Mouse (Mus musculus): ENCODE measurements around the gene Hist1h2bq. TPM values are rescaled to one million over a fixed set of nuclear protein-coding genes. Genes with fewer than 3 reads are reported as not detected.
"Not testable (repeated sequence)": the region's sequence is repeated elsewhere in the genome, so short reads cannot be mapped to it uniquely, and the experiment has no call there.

Gene Hist1h2bq
- polyA plus RNA-seq, 1 experiment from 2014 or later, result 25.4 TPM

GRCm38 (mm10) chr13:21797163-21797562 is 12.8 kb downstream of the Hist1h2bq start:
- ATAC-seq (ENCODE audit: low FRiP score, low TSS enrichment); H3K4me1 ChIP-seq (ENCODE audit: control insufficient read depth, insufficient read depth, low read length); H3K4me2 ChIP-seq (replicated peaks; ENCODE audit: low read depth, low read length): not testable (repeated sequence)

GRCm38 (mm10) chr13:21795584-21795983 is 14.4 kb downstream of the Hist1h2bq start:
- H3K9ac ChIP-seq (ENCODE audit: low read depth, low read length), result no peak overlapping the region
- H3K27me3 ChIP-seq (ENCODE audit: control insufficient read depth, insufficient read depth, low read length), result no peaks in the 10 kb centered on the region
- no peak overlapping the region for H3K4me3 ChIP-seq (ENCODE audit: low read length)
- WGBS, result 93% methylated on average over 7 of the region's 7 CpGs
- H3K36me3 ChIP-seq (ENCODE audit: control insufficient read depth, insufficient read depth, low read length), result no peaks in the 10 kb centered on the region
- H3K4me2 ChIP-seq (replicated peaks; ENCODE audit: low read depth, low read length), result no peak overlapping the region
- no peak overlapping the region for H3K27ac ChIP-seq (ENCODE audit: low read depth, low read length)
- no peaks in the 10 kb centered on the region for H3K9me3 ChIP-seq (ENCODE audit: control insufficient read depth, low read length)
- no peaks in the 10 kb centered on the region for H3K4me1 ChIP-seq (ENCODE audit: control insufficient read depth, insufficient read depth, low read length)
- ATAC-seq (ENCODE audit: low FRiP score, low TSS enrichment), result no peak

More at GRCm38 (mm10) chr13:21797163-21797562, 12.8 kb downstream of the Hist1h2bq start:
- not testable (repeated sequence) for H3K9me3 ChIP-seq (ENCODE audit: control insufficient read depth, low read length); H3K27me3 ChIP-seq (ENCODE audit: control insufficient read depth, insufficient read depth, low read length); H3K27ac ChIP-seq (ENCODE audit: low read depth, low read length); H3K9ac ChIP-seq (ENCODE audit: low read depth, low read length); H3K4me3 ChIP-seq (ENCODE audit: low read length); H3K36me3 ChIP-seq (ENCODE audit: control insufficient read depth, insufficient read depth, low read length)

- ATAC-seq (ENCODE audit: low FRiP score, low TSS enrichment), result no peak
- H3K4me2 ChIP-seq (replicated peaks; ENCODE audit: low read depth, low read length), result peak overlapping the region; percentile 38
- H3K27me3 ChIP-seq (ENCODE audit: control insufficient read depth, insufficient read depth, low read length), result no peaks in the 10 kb centered on the region
- peak overlapping the region; percentile 23 for H3K4me3 ChIP-seq (ENCODE audit: low read length)
- H3K4me1 ChIP-seq (ENCODE audit: control insufficient read depth, insufficient read depth, low read length), result peaks cover 16% of the 10 kb centered on the region; the same call in 1 of the 2 replicates
- no peaks in the 10 kb centered on the region for H3K36me3 ChIP-seq (ENCODE audit: control insufficient read depth, insufficient read depth, low read length)
- H3K27ac ChIP-seq (ENCODE audit: low read depth, low read length), result no peak overlapping the region
- 8% methylated on average over 15 of the region's 18 CpGs for WGBS
- H3K9ac ChIP-seq (ENCODE audit: low read depth, low read length), result peak overlapping the region; percentile 40; the same call in 1 of the 2 replicates
- no peaks in the 10 kb centered on the region for H3K9me3 ChIP-seq (ENCODE audit: control insufficient read depth, low read length)
These were observed 19.3 kb downstream of the Hist1h2bq start for GRCm38 (mm10) chr13:21790601-21791283.

DNA sequence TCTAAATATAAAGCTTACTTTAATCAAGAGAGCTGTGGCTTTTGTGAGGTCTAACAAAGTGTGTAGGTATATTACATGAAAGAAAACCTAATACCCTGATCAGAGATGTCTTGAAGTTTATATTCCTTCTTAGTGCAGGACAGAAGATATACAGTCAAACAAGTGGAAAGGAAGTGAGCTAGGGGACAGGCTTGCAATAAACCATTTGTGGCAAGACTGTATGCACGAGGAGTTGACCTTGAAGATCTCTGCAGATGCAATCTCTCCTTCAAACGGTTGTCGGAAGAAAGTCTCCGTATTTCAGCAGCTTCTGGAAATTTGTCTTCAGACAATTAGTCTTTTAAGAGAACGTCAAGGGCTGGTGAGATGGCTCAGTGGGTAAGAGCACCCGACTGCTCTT is 20.1 kb downstream of the Hist1h2bq start:
- 41% methylated on average over 6 of the region's 6 CpGs for WGBS
- Histone ChIP-seq H3K27ac (ENCODE audit: low read depth, low read length) (0 out of 2 replicates have a peak overlapping the region, but pooled peaks have one; percentile 17), H3K4me2 (replicated peaks; ENCODE audit: low read depth, low read length) (no peak overlapping the region), H3K4me3 (ENCODE audit: low read length) (no peak overlapping the region), H3K9ac (ENCODE audit: low read depth, low read length) (no peak overlapping the region), H3K36me3 (ENCODE audit: control insufficient read depth, insufficient read depth, low read length) (no peaks in the 10 kb centered on the region), H3K9me3 (ENCODE audit: control insufficient read depth, low read length) (no peaks in the 10 kb centered on the region), H3K27me3 (ENCODE audit: control insufficient read depth, insufficient read depth, low read length) (no peaks in the 10 kb centered on the region), H3K4me1 (ENCODE audit: control insufficient read depth, insufficient read depth, low read length) (peaks cover 16% of the 10 kb centered on the region; the same call in 1 of the 2 replicates)
- ATAC-seq (ENCODE audit: low FRiP score, low TSS enrichment), result no peak

DNA sequence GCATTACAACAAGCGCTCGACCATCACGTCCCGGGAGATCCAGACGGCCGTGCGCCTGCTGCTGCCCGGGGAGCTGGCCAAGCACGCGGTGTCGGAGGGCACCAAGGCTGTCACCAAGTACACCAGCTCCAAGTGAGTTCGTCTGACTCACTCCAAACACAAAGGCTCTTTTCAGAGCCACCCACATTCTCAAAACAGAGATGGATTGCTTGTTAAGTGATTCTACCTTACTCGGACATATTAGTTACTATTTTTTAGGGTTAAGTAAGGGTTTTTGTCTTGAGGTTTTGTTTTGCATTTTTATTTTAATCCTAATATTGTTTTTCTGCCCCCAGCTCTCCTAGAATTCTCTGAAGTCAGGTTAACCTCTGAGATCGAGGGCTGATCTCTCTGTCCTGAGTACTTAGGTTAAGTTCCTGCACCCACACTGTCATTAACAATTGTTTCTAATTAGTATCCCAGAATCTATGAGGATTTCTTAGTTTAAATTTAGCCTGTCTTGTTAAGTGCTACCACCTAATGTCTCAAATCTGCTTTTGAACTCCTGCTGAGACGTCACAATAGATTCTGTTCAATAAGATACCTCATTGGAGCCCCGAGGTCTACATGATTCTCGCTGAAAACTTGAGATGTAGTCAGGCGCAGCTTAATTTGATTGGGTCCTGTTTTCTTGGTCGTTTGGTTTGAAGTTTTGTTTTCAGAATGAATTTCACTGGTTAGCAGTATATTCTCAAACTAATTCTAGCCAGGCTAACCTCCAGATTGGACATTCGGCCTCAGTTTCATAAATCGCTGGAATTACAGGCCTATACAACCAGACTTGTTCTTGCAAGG is 22.0 kb downstream of the Hist1h2bq start:
- Histone ChIP-seq H3K4me2 (replicated peaks; ENCODE audit: low read depth, low read length) (peak overlapping the region; percentile 40), H3K27ac (ENCODE audit: low read depth, low read length) (peak overlapping the region; percentile 90), H3K9me3 (ENCODE audit: control insufficient read depth, low read length) (no peaks in the 10 kb centered on the region), H3K36me3 (ENCODE audit: control insufficient read depth, insufficient read depth, low read length) (no peaks in the 10 kb centered on the region), H3K27me3 (ENCODE audit: control insufficient read depth, insufficient read depth, low read length) (no peaks in the 10 kb centered on the region), H3K4me3 (ENCODE audit: low read length) (peak overlapping the region; percentile 34), H3K9ac (ENCODE audit: low read depth, low read length) (peak overlapping the region; percentile 59), H3K4me1 (ENCODE audit: control insufficient read depth, insufficient read depth, low read length) (peaks cover 24% of the 10 kb centered on the region; the same call in 1 of the 2 replicates)
- 20% methylated on average over 13 of the region's 21 CpGs for WGBS
- ATAC-seq (ENCODE audit: low FRiP score, low TSS enrichment), result no peak

GRCm38 (mm10) chr13:21786899-21787629 is 22.9 kb downstream of the Hist1h2bq start, which contains the start of the genes Hist1h2an and Hist1h2bp:
Gene Hist1h2an, minus strand, starts transcription at chr13:21787218.
Gene Hist1h2bp, plus strand, starts transcription at chr13:21787461.
- 0% methylated on average over 32 of the region's 63 CpGs for WGBS

DNA sequence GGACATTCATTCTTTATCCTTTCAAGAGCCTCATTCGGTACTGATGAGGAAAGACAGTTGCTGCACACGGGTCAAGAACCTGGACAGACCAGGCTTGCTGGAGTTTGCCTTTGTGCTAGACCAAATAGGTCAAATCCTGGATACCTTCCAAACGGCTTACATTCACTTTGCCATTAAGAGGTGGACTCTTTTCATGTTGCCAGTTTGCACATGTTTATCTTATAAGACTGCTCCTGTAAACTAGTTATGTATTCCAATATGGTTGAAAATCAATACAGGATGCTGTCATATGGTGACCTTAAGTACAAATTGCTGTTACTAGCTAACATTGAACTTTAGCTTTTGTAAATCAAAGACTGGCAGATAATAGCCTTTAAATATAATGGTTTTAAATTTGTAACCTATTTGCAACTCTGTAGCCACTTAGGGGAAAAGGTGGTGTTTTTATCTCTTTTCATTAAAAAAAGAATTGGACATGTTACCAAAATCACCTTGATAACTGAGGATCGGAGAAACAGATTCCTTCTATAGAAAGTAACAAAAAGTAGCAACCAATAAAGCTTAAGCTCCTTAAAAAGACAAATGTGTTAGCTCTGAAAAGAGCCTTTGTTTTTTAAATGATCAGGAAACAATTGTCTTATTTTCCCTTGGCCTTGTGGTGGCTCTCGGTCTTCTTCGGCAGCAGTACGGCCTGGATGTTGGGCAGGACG is 23.7 kb downstream of the Hist1h2bq start:
- 6% methylated on average over 8 of the region's 8 CpGs for WGBS
- Histone ChIP-seq H3K9ac (ENCODE audit: low read depth, low read length) (peak overlapping the region; percentile 58), H3K4me3 (ENCODE audit: low read length) (peak overlapping the region; percentile 34), H3K9me3 (ENCODE audit: control insufficient read depth, low read length) (no peaks in the 10 kb centered on the region), H3K36me3 (ENCODE audit: control insufficient read depth, insufficient read depth, low read length) (no peaks in the 10 kb centered on the region), H3K4me2 (replicated peaks; ENCODE audit: low read depth, low read length) (peak overlapping the region; percentile 44), H3K4me1 (ENCODE audit: control insufficient read depth, insufficient read depth, low read length) (peaks cover 24% of the 10 kb centered on the region; the same call in 1 of the 2 replicates), H3K27ac (ENCODE audit: low read depth, low read length) (peak overlapping the region; percentile 91), H3K27me3 (ENCODE audit: control insufficient read depth, insufficient read depth, low read length) (no peaks in the 10 kb centered on the region)
- no peak for ATAC-seq (ENCODE audit: low FRiP score, low TSS enrichment)

More at GRCm38 (mm10) chr13:21786899-21787629, 22.9 kb downstream of the Hist1h2bq start, which contains the start of the genes Hist1h2an and Hist1h2bp:
- not testable (repeated sequence) for H3K27me3 ChIP-seq (ENCODE audit: control insufficient read depth, insufficient read depth, low read length); H3K9me3 ChIP-seq (ENCODE audit: control insufficient read depth, low read length); H3K36me3 ChIP-seq (ENCODE audit: control insufficient read depth, insufficient read depth, low read length)
- peak within 1 kb of the TSS; percentile 59 for H3K9ac ChIP-seq (ENCODE audit: low read depth, low read length)
- H3K4me1 ChIP-seq (ENCODE audit: control insufficient read depth, insufficient read depth, low read length), result peaks cover 24% of the 10 kb centered on the region; the same call in 1 of the 2 replicates
- peak; percentile 97 for ATAC-seq (ENCODE audit: low FRiP score, low TSS enrichment)
- peak within 1 kb of the TSS; percentile 91 for H3K27ac ChIP-seq (ENCODE audit: low read depth, low read length)
- peak within 1 kb of the TSS; percentile 34 for H3K4me3 ChIP-seq (ENCODE audit: low read length)
- peak within 1 kb of the TSS; percentile 44 for H3K4me2 ChIP-seq (replicated peaks; ENCODE audit: low read depth, low read length)

DNA sequence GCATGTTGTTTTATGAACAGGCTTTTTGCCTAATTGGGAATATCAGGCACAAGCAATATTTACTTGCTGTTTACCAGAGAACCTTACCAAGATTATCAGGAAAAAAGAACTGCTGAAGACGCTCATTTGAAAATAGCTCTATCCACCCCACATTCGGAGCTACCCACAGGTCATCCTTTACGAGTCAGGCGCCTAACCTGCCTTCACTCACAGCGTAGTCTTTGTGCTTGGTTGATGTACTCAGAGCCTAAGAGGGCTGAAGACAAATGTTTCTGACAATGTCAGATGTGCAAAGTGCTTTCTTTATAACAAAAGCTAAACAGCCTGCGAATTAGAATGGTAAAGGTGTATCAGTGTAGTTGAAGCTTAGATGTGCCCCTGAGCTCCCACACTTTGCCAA is 25.7 kb downstream of the Hist1h2bq start:
- Histone ChIP-seq H3K4me2 (replicated peaks; ENCODE audit: low read depth, low read length) (peak overlapping the region; percentile 44), H3K4me3 (ENCODE audit: low read length) (peak overlapping the region; percentile 45; the same call in 1 of the 2 replicates), H3K36me3 (ENCODE audit: control insufficient read depth, insufficient read depth, low read length) (no peaks in the 10 kb centered on the region), H3K9me3 (ENCODE audit: control insufficient read depth, low read length) (no peaks in the 10 kb centered on the region), H3K27ac (ENCODE audit: low read depth, low read length) (peak overlapping the region; percentile 95), H3K4me1 (ENCODE audit: control insufficient read depth, insufficient read depth, low read length) (peaks cover 28% of the 10 kb centered on the region), H3K9ac (ENCODE audit: low read depth, low read length) (peak overlapping the region; percentile 52; the same call in 1 of the 2 replicates), H3K27me3 (ENCODE audit: control insufficient read depth, insufficient read depth, low read length) (no peaks in the 10 kb centered on the region)
- 33% methylated on average over 6 of the region's 6 CpGs for WGBS
- no peak for ATAC-seq (ENCODE audit: low FRiP score, low TSS enrichment)

All from kidney, embryonic 14.5 days (tissue).